Mouse (Mus musculus) lung, embryonic 14.5 days (tissue): Measurements from ENCODE around the gene Nrcam. TPM values are rescaled to one million over a fixed set of nuclear protein-coding genes. Genes with fewer than 3 reads are reported as not detected.

Experiments used
- ATAC-seq: fragments of 200-750 bp; cut with Nextera tagmentation; 2 replicates; pipeline ENCODE4 v1.8.0; 2017; ENCODE audit warnings: mild to moderate bottlenecking, moderate TSS enrichment, moderate library complexity; ENCODE audit not compliant: insufficient read depth
- DNase-seq: peaks from one replicate; pipeline ENCODE4 v3.0.0-alpha.2; 2015
- H3K27ac ChIP-seq: fragments of 300-500 bp; sonication (generic); 2 replicates; pipeline ENCODE4 v1.5.1; 2014; ENCODE audit warnings: low read depth, mild to moderate bottlenecking, moderate library complexity
- H3K27me3 ChIP-seq: fragments of 300-500 bp; sonication (generic); 2 replicates; pipeline ENCODE4 v1.6.1; 2014; ENCODE audit warnings: low read length, control low read depth; ENCODE audit not compliant: insufficient read depth
- H3K36me3 ChIP-seq: fragments of 300-500 bp; sonication (generic); 2 replicates; pipeline ENCODE4 v1.6.1; 2014; ENCODE audit warnings: control low read depth; ENCODE audit not compliant: insufficient read depth
- H3K4me1 ChIP-seq: fragments of 300-500 bp; sonication (generic); 2 replicates; pipeline ENCODE4 v1.6.1; 2014; ENCODE audit warnings: antibody characterized with exemption, control low read depth; ENCODE audit not compliant: insufficient read depth
- H3K4me2 ChIP-seq: fragments of 300-500 bp; sonication (generic); 2 replicates; pipeline ENCODE4 v1.6.1; 2014; ENCODE audit warnings: mild to moderate bottlenecking
- H3K4me3 ChIP-seq: fragments of 300-500 bp; sonication (generic); 2 replicates; pipeline ENCODE4 v1.5.1; 2014; ENCODE audit warnings: low read depth, low read length
- H3K9ac ChIP-seq: fragments of 300-500 bp; sonication (generic); 2 replicates; pipeline ENCODE4 v1.6.1; 2014
- H3K9me3 ChIP-seq: fragments of 300-500 bp; sonication (generic); 2 replicates; pipeline ENCODE4 v1.6.1; 2016; ENCODE audit warnings: low read depth, low read length, control low read depth
- CTCF ChIP-seq: IDR thresholded peaks from 2 replicates; pipeline ENCODE4 v1.5.1; 2016; ENCODE audit warnings: antibody characterized with exemption, low read depth
- WGBS: fragments of 180-500 bp; shearing (Covaris S2); extraction: QIAGEN DNeasy Blood & Tissue Kit; methylation state at CpG from one replicate; pipeline ENCODE4 v1.1.7; 2014; 5-methylcytosine and 5-hydroxymethylcytosine counted together
- polyA plus RNA-seq: library from polyadenylated mRNA; unstranded; fragments of >200 nt; fragmentation: Nextera tagmentation; extraction: Ambion mirVana; gene quantifications from 2 replicates; pipeline ENCODE4 v1.2.1, GENCODE M21; 2014

Gene Nrcam
- polyA plus RNA-seq, 1 experiment from 2014 or later, result 20.6 TPM

- H3K9me3 ChIP-seq, result no peaks in the 10 kb centered on the region
- WGBS, result 55% methylated on average over 7 of the region's 7 CpGs
- no peaks in the 10 kb centered on the region for H3K27me3 ChIP-seq
- H3K9ac ChIP-seq, result no peak overlapping the region
- no peak overlapping the region for H3K4me3 ChIP-seq
- ATAC-seq (no peak), DNase-seq (peak; percentile 32)
- H3K36me3 ChIP-seq, result no peaks in the 10 kb centered on the region
- no peak overlapping the region for H3K27ac ChIP-seq
- H3K4me1 ChIP-seq, result no peaks in the 10 kb centered on the region
- TF ChIP-seq CTCF, result no peak
- no peak overlapping the region for H3K4me2 ChIP-seq
Observed at GRCm38 (mm10) chr12:44430996-44431395, 102.3 kb downstream of the Nrcam start.

GRCm38 (mm10) chr12:44432727-44433126, 104.0 kb downstream of the Nrcam start:
- no peaks in the 10 kb centered on the region for H3K27me3 ChIP-seq
- no peaks in the 10 kb centered on the region for H3K4me1 ChIP-seq
- H3K4me3 ChIP-seq, result no peak overlapping the region
- H3K4me2 ChIP-seq, result no peak overlapping the region
- H3K9ac ChIP-seq, result no peak overlapping the region
- DNase-seq (no peak), ATAC-seq (no peak)
- 83% methylated on average over 3 of the region's 3 CpGs for WGBS
- H3K36me3 ChIP-seq, result no peaks in the 10 kb centered on the region
- TF ChIP-seq CTCF, result no peak
- H3K27ac ChIP-seq, result no peak overlapping the region
- H3K9me3 ChIP-seq, result no peaks in the 10 kb centered on the region

- TF ChIP-seq CTCF, result no peak
Observed at GRCm38 (mm10) chr12:44437046-44437827, 108.6 kb downstream of the Nrcam start.

GRCm38 (mm10) chr12:44438884-44439283, 110.2 kb downstream of the Nrcam start:
- H3K4me2 ChIP-seq, result peak overlapping the region; percentile 45
- TF ChIP-seq CTCF, result no peak
- WGBS, result 10% methylated on average over 8 of the region's 8 CpGs
- DNase-seq, result no peak
- H3K27ac ChIP-seq, result no peak overlapping the region
- H3K9ac ChIP-seq, result no peak overlapping the region
- H3K9me3 ChIP-seq, result no peaks in the 10 kb centered on the region
- no peak; the same call in 1 of the 2 replicates for ATAC-seq
- H3K4me1 ChIP-seq, result no peaks in the 10 kb centered on the region
- no peak overlapping the region for H3K4me3 ChIP-seq
- no peaks in the 10 kb centered on the region for H3K36me3 ChIP-seq
- H3K27me3 ChIP-seq, result no peaks in the 10 kb centered on the region

More at GRCm38 (mm10) chr12:44437046-44437827, 108.6 kb downstream of the Nrcam start:
- Histone ChIP-seq H3K4me3 (no peak overlapping the region), H3K36me3 (no peaks in the 10 kb centered on the region), H3K4me2 (no peak overlapping the region), H3K27ac (no peak overlapping the region), H3K27me3 (no peaks in the 10 kb centered on the region), H3K9me3 (no peaks in the 10 kb centered on the region), H3K9ac (no peak overlapping the region), H3K4me1 (no peaks in the 10 kb centered on the region)
- 69% methylated on average over 13 of the region's 13 CpGs for WGBS
- DNase-seq (no peak), ATAC-seq (no peak)

GRCm38 (mm10) chr12:44440230-44440629, 111.5 kb downstream of the Nrcam start:
- no peak for DNase-seq
- H3K27me3 ChIP-seq, result no peaks in the 10 kb centered on the region
- H3K36me3 ChIP-seq, result no peaks in the 10 kb centered on the region
- no peak overlapping the region for H3K4me3 ChIP-seq
- no peaks in the 10 kb centered on the region for H3K4me1 ChIP-seq
- WGBS, result 53% methylated on average over 4 of the region's 4 CpGs
- ATAC-seq, result no peak
- H3K4me2 ChIP-seq, result no peak overlapping the region
- H3K9ac ChIP-seq, result no peak overlapping the region
- H3K9me3 ChIP-seq, result no peaks in the 10 kb centered on the region
- H3K27ac ChIP-seq, result no peak overlapping the region
- no peak for TF ChIP-seq CTCF

GRCm38 (mm10) chr12:44450930-44451329, 122.2 kb downstream of the Nrcam start:
- H3K4me3 ChIP-seq, result no peak overlapping the region
- ATAC-seq (no peak), DNase-seq (no peak)
- no peak overlapping the region for H3K27ac ChIP-seq
- no peak overlapping the region for H3K4me2 ChIP-seq
- no peaks in the 10 kb centered on the region for H3K4me1 ChIP-seq
- TF ChIP-seq CTCF, result no peak
- no peak overlapping the region for H3K9ac ChIP-seq
- WGBS, result 64% methylated on average over 6 of the region's 6 CpGs
- no peaks in the 10 kb centered on the region for H3K27me3 ChIP-seq
- H3K36me3 ChIP-seq, result no peaks in the 10 kb centered on the region
- H3K9me3 ChIP-seq, result no peaks in the 10 kb centered on the region

GRCm38 (mm10) chr12:44451742-44452141, 123.1 kb downstream of the Nrcam start:
- Histone ChIP-seq H3K4me1 (no peaks in the 10 kb centered on the region), H3K4me3 (no peak overlapping the region), H3K4me2 (no peak overlapping the region), H3K9ac (no peak overlapping the region), H3K9me3 (no peaks in the 10 kb centered on the region), H3K27ac (no peak overlapping the region), H3K27me3 (no peaks in the 10 kb centered on the region), H3K36me3 (no peaks in the 10 kb centered on the region)
- ATAC-seq (no peak), DNase-seq (no peak)
- 52% methylated on average over 1 of the region's 1 CpGs for WGBS
- TF ChIP-seq CTCF, result peak; percentile 25; the same call in 1 of the 2 replicates
